Mouse (Mus musculus): Measurements from ENCODE around the gene Ccdc167. TPM values are rescaled to one million over a fixed set of nuclear protein-coding genes. Genes with fewer than 3 reads are reported as not detected.

Gene Ccdc167
- total RNA-seq, 2 experiments from 2014 or later: 13.9 to 17.3 TPM

GRCm38 (mm10) chr17:29712565-29712964 is 4.3 kb downstream of the Ccdc167 start:
- intact Hi-C loops (cut with DNase I): no loop called here

GRCm38 (mm10) chr17:29711745-29712431 is 5.0 kb downstream of the Ccdc167 start:
- TF ChIP-seq CTCF (IDR thresholded peaks at IDR 0.05): no peak
- no peak overlapping the region for H3K27ac ChIP-seq
- DNase-seq (ENCODE audit: extremely low spot score in 1 of 2, low spot score in 2 of 2): no peak
- H3K4me3 ChIP-seq: no peak overlapping the region
- intact Hi-C loops (cut with DNase I): no loop called here

More at GRCm38 (mm10) chr17:29712565-29712964, 4.3 kb downstream of the Ccdc167 start:
- DNase-seq (ENCODE audit: extremely low spot score in 1 of 2, low spot score in 2 of 2): no peak
- TF ChIP-seq CTCF (IDR thresholded peaks at IDR 0.05): no peak
- H3K27ac ChIP-seq: no peak overlapping the region
- no peak overlapping the region for H3K4me3 ChIP-seq

GRCm38 (mm10) chr17:29711076-29711744 is 5.6 kb downstream of the Ccdc167 start:
- intact Hi-C loops (cut with DNase I): no loop called here
- no peak for TF ChIP-seq CTCF (IDR thresholded peaks at IDR 0.05)
- peak in 1 of 2 experiments; percentile 27 for DNase-seq (ENCODE audit: extremely low spot score in 1 of 2, low spot score in 2 of 2)
- H3K27ac ChIP-seq: no peak overlapping the region
- H3K4me3 ChIP-seq: no peak overlapping the region

- TF ChIP-seq CTCF (IDR thresholded peaks at IDR 0.05): no peak
- peak in 1 of 2 experiments; percentile 36 for DNase-seq (ENCODE audit: extremely low spot score in 1 of 2, low spot score in 2 of 2)
- intact Hi-C loops (cut with DNase I): no loop called here
- no peak overlapping the region for H3K27ac ChIP-seq
- no peak overlapping the region for H3K4me3 ChIP-seq
Measured at GRCm38 (mm10) chr17:29710562-29711044, 6.2 kb downstream of the Ccdc167 start.

GRCm38 (mm10) chr17:29708783-29709182 is 8.1 kb downstream of the Ccdc167 start:
- TF ChIP-seq CTCF (IDR thresholded peaks at IDR 0.05): no peak
- DNase-seq (ENCODE audit: extremely low spot score in 1 of 2, low spot score in 2 of 2): no peak
- Histone ChIP-seq H3K27ac (no peak overlapping the region), H3K4me3 (no peak overlapping the region)
- intact Hi-C loops (cut with DNase I): no loop called here

- TF ChIP-seq CTCF (IDR thresholded peaks at IDR 0.05): no peak
- intact Hi-C loops (cut with DNase I): no loop called here
- Histone ChIP-seq H3K4me3 (no peak overlapping the region), H3K27ac (no peak overlapping the region)
- DNase-seq (ENCODE audit: extremely low spot score in 1 of 2, low spot score in 2 of 2): no peak
Measured at GRCm38 (mm10) chr17:29706981-29707545, 9.8 kb downstream of the Ccdc167 start.

- intact Hi-C loops (cut with DNase I): loop anchor here (2.0 kb wide), 1 partner anchor 177 kb away; no protein-coding TSS in a partner anchor
- H3K27ac ChIP-seq: no peak overlapping the region
- H3K4me3 ChIP-seq: no peak overlapping the region
- no peak for DNase-seq (ENCODE audit: extremely low spot score in 1 of 2, low spot score in 2 of 2)
- no peak for TF ChIP-seq CTCF (IDR thresholded peaks at IDR 0.05)
Measured at GRCm38 (mm10) chr17:29705881-29706280, 11.0 kb downstream of the Ccdc167 start.

- peak; percentile 53 to 56 for DNase-seq (ENCODE audit: extremely low spot score in 1 of 2, low spot score in 2 of 2)
- Histone ChIP-seq H3K4me3 (no peak overlapping the region), H3K27ac (no peak overlapping the region)
- TF ChIP-seq CTCF (IDR thresholded peaks at IDR 0.05): peak; percentile 73
- intact Hi-C loops (cut with DNase I): loop anchor here (2.0 kb wide), 1 partner anchor 178 kb away; no protein-coding TSS in a partner anchor
Measured at GRCm38 (mm10) chr17:29704781-29705180, 12.1 kb downstream of the Ccdc167 start.

GRCm38 (mm10) chr17:29702938-29703710 is 13.7 kb downstream of the Ccdc167 start:
- no peak overlapping the region for H3K27ac ChIP-seq
- intact Hi-C loops (cut with DNase I): no loop called here
- H3K4me3 ChIP-seq: no peak overlapping the region
- no peak for DNase-seq (ENCODE audit: extremely low spot score in 1 of 2, low spot score in 2 of 2)
- TF ChIP-seq CTCF (IDR thresholded peaks at IDR 0.05): no peak; the same call in 1 of the 2 replicates

- DNase-seq (ENCODE audit: extremely low spot score in 1 of 2, low spot score in 2 of 2): no peak
- no peak overlapping the region for H3K4me3 ChIP-seq
- intact Hi-C loops (cut with DNase I): no loop called here
- H3K27ac ChIP-seq: no peak overlapping the region
- TF ChIP-seq CTCF (IDR thresholded peaks at IDR 0.05): no peak
Measured at GRCm38 (mm10) chr17:29700573-29700972, 16.3 kb downstream of the Ccdc167 start.

GRCm38 (mm10) chr17:29698421-29698820 is 18.4 kb downstream of the Ccdc167 start:
- no peak for DNase-seq (ENCODE audit: extremely low spot score in 1 of 2, low spot score in 2 of 2)
- Histone ChIP-seq H3K27ac (no peak overlapping the region), H3K4me3 (no peak overlapping the region)
- TF ChIP-seq CTCF (IDR thresholded peaks at IDR 0.05): no peak
- intact Hi-C loops (cut with DNase I): no loop called here
